Mouse (Mus musculus) thymus, adult 18-20 months (tissue): Measurements from ENCODE around the gene Cdc45.

ENCODE experiments used
- DNase-seq, 2 experiments: peaks; one replicate each; pipeline ENCODE4 v3.0.0; 2022; ENCODE audit warnings: mixed read lengths in 2 of 2

Gene Cdc45

DNA sequence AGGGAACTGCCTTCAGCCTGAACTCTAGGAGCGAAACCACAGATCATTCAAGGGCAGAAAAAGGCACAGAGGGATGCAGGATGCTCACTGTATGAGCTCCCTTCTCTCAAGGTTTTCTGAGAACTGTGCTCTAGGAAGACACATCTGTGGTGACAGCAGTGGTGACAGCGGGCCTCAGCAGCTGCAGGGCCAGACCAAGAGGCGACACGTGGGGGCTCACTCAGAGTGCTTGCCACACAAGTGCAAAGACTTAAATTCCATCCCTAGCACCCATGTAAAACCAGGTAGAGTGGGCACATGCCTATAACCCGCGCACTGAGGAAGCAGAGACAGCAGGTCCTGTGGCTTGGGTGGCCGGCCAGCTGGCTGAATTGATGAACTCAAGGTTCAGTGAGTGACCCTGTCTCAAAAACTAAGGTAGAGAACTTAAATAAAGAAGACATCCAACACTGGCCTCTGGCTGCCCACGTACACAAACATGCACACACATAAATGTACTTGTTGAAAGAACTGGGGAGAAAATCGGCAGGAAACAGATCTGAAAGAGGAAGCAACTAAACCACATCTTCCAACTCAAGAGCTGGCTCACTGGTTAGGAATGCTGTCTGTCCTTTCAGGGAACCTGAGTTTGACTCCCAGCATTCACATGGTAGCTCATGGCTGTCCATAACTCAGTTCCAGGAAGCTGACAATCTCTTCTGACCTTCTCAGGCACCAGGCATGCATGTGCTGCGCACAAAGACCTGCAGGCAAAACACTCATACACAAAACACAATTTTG lies 23.0 kb downstream of the Cdc45 start:
- no peak for DNase-seq

- no peak for DNase-seq
Observed at GRCm38 (mm10) chr16:18786652-18787051, 25.1 kb downstream of the Cdc45 start.

DNA sequence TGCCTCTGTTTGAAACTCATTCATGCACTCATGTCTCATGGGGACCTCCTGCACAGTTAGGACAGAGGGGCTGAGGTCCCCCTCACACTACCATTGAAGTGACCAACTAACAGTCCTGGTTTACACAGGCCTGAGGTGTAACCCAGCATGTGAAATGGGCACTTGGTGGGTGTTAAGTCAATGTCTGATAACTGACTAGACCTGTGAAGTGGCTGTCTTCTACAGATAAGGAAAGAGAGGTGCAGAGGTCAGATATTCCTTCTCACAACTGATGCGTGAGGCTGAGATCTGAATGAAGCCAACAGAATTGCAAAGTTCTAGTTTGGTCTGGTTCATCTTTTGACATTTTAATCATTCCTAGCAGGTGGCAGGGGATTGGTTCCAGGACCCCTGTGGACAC lies 26.3 kb downstream of the Cdc45 start:
- no peak for DNase-seq

DNA sequence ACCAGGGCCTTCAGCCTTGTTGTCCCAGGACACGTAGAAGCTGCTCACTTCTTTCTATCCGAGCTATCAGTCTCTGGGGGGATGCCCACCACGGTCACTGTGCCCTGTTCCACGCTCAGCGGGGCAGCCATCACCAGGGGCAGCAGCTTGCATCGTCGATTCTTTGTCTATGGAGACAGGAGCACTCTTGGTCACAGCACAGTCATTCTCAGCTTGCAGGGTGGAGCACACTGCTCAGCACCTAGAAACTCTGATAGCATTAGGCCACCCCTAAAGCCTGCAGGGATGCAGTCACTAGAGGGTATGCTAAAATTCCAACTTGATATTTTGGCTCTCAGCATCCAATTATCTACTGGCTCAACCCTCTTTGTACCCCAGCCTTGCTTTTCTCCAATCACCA lies 26.8 kb downstream of the Cdc45 start:
- no peak for DNase-seq

GRCm38 (mm10) chr16:18781810-18782209 lies 30.0 kb downstream of the Cdc45 start:
- DNase-seq = no peak

- DNase-seq = no peak
Observed at GRCm38 (mm10) chr16:18778461-18778860, 33.3 kb downstream of the Cdc45 start.

GRCm38 (mm10) chr16:18777101-18778080 lies 34.4 kb downstream of the Cdc45 start:
- no peak for DNase-seq

DNA sequence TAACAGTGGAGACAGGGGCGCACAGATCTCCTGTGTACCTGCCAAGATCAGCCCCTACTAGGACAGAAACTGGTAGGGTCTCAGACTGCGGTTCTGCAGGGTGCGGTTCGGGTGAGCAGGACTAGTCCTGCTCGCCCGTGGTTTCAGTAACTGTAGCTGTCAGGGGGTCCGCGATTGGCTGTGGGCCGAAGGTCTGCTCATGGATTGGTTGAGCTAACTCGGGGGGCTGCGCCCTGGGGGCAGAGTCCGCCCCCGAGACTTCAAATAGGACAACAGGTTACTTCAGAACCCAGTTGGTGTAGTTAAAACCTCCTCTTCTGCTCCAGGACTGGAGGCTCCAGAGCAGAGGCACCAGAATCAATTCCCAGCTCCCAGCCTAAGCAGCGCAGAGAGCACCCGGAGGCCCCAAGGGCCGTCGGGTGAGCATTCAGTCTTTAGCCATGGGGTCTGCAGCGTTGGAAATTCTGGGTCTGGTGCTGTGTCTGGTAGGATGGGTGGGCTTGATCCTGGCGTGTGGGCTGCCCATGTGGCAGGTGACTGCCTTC lies 35.2 kb downstream of the Cdc45 start, which contains the start of gene Cldn5:
Cldn5 (plus strand) TSS at position 292 of the 545 bp plus-strand sequence.
- no peak for DNase-seq

DNA sequence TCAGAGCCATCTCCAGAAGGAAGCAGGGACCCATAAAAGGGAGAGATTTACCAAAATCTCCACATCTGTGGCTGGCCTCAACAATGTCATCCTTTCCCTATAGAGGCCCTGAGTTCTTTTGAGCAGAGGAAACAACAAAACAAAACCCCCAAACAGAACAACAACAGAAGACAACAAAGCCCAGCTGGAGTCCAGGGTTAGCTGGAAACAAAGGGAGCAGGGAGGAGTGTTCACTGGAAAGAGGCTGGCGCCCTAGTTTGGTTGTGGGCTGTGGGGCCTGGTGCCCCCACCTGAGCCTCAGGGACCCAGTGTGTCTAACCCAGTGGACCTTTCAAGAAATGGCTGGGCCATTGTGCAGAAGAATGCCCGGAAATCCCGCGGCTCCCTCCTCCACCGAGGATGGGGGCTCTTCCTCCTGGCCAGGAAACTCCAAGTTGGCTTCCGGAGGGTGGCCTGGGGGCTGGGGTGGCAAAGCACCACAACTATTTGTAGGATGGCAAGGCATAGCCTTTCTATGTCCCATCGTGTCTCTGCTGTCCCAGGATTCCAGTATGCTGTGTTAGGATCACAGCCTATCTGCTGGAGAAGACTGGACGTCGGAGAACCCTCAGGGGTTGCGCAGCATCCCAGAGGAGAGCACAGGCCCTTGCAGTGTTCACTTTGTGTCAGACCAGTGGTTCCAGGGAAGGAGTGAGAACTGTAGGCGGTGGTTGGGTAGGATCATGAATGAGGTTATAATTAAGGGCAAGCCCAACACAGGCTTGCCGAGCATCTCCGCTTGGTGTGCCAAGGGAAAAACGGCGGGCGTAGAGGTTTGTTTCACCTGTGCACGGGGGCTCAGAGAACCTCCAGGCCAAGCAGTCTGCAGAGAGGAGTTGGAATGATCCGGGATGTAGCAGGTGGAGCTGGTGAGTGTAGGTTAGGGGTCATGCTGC lies 35.9 kb downstream of the Cdc45 start:
- DNase-seq = no peak

- no peak for DNase-seq
Observed at GRCm38 (mm10) chr16:18773936-18774335, 37.9 kb downstream of the Cdc45 start.

DNA sequence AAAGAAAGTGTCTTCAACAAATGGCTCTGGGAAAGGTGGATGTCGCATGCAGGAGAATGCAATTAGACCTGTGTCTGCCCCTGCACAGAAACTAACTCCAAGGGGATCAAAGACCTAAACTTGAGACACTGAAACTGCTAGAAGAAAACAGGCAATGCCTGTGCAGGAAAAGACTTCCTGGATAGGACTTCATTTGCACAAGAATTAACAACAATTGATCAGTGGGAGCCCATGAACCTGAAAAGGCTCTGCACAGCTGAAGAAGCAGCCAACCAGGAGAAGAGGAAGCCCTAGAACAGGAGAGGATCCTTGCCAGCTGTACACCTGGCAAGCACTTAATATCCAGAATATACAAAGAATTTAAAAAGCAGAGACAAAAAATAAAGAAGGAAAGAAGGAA lies 42.3 kb downstream of the Cdc45 start:
- DNase-seq = no peak

DNA sequence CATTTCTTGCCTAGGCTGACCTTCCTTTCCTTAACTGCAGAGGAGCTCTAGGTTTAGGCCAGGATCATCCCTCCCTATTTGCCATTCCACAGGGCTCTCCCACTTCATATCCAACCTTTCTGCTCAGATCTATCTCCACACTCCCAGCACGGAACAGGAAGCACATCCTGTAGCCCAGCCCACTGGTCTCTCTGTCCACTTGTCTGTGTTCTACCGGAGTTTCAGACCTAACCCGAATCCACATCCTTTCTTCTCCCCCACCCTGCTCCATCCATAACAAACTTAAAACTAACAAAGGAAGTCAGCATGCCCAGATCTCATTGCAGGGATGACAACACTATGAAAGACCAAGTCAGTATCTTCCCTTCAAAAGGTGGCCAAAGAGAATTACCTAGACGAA lies 45.4 kb downstream of the Cdc45 start:
- DNase-seq = no peak

DNA sequence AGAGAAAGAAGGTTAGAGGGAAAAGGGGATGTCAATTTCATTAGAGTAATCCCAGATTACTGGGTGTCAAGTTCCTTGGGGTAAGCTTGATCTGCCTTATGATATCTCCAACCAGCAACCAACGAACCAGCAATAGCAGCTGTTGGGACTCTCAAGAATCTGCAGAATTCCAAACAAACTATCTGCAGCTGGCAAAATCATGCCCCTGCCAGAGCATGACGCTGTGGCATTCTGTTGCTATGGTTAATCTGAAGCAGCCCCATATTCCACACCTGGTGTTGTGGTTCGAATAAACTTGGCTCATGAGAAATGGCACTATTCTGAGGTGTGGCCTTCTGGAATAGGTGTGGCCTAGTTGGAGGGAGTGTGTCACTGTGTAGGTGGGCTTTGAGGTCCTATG lies 48.8 kb downstream of the Cdc45 start:
- DNase-seq = no peak

GRCm38 (mm10) chr16:18761734-18762133 lies 50.1 kb downstream of the Cdc45 start:
- DNase-seq = no peak

DNA sequence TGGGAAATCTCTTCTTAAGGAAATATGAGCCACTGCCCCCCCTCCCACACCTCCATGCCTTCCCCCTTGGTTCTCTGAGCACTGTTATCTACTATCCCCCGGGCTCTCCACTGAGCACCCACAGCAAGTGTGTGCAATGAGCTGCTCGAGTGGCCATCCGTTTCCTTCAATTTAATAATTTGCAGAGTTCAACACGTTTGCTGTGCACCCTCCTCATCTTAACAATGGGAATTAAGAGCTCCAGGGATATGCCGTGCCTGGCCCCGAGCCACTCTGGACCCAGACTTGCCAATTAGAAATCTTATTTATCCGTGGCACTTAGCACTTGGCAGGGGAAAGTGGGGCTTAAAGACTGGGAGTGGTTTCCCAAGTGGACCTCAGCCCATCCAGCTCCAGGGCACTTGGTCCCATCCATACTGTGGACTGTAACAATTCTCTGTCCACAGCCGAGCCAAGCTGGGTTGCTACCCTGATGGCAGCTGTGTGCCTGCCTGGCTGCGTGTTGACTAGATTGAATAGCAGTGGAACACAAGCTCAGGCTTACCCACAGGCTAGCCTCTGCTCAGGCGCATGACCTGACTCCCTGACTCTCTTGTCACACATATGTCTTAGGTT lies 59.8 kb downstream of the Cdc45 start:
- no peak for DNase-seq

DNA sequence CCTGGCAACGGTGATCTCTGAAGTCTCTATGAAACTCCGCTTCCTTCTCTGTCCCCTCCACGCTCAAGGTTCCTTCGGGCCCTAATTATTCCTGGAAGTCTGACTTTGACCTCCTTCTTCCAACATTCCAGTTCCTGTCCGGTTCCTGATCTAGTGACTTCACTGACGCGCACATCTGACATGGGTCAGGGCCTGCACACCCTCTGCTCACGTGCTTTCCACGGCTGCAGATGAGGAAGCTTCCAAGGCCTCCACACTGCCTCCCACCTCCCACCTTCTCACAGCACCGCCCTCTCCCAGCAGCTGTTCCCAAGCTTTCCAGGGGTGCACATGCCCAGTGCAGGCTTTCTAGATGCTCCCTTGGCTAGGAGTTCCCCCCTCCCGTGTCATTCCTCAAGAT lies 60.7 kb downstream of the Cdc45 start:
- no peak for DNase-seq

DNA sequence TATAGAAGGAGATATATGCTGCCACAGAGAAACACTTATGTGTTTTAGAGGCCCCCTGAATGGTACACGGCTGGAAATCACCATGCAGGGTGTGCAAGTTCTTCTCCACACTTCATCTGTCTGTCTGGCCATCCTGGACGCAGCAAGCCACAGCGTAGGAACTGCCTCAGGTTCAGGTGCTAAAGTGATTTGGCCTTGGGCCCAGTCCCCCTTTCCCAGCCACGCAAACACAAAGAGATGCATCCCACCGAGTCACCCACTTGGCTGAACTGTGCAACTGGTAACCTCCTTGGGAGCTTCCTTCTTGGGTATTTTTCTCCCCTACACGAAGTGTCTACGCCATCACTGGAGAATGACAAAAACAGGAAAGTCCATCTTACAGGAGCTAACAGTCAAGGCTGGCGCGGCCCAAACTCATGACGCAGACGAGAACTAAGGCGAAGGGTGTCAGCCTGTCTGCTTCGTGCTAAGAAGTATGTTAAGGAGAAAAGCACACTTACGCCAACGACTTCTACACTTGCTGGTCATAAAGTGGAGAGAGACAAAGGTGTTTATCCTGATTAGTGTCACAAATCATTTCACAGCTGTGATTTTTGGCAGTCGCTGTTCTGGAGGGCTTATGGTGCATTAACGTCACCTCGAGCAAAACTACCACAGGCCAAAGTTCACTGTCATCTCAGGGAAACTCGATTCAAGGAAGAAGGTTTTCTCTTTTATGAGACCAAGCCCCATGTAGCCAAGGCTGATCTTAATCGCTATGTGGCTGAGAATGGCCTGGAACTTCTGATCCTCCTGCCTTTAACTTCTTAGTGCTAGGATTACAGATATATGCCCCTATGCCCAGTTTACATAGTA lies 65.3 kb downstream of the Cdc45 start:
- no peak for DNase-seq

DNA sequence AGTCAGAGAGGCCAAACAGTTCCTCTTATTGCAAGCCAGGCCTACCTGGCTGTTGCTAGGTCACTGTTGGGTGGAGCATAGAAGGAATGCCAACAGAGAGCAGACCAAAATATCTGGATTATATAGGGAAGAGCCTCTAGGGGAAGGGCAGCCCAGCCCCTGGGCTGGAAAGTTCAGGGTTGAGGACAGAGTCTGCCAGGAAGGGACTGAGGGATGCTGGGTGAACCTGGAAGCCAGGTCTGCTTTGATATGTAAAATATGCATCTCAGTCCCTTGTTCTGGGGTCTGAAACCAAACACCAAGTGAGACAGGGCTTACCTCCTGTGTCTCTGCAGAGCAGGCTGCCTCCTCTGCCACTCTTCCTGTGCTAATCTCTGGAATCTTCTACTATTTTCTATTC lies 73.5 kb downstream of the Cdc45 start:
- DNase-seq = no peak

- DNase-seq = no peak
Observed at GRCm38 (mm10) chr16:18733100-18733956, 78.5 kb downstream of the Cdc45 start.

DNA sequence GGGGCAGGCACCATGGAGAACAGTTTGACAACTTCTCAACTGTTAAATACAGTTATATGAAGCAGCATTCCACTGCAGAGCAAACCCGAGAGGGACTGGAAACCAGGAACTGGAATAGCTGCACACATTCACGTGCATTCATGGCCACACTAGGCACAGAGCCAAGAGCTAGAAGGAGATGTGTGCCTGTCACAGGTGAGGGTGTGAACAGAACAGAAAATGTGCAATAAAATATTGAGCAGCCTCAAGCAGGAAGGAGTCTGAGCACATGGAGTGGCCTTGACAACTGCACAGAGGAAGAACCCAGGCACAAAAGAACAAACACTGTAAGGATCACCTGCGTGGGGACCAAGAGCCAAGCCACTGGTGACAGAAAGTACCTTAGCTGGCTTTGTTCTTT lies 81.1 kb downstream of the Cdc45 start:
- no peak for DNase-seq
